17 mouse cellular contexts compared by ENCODE assay signal in the genomic region with DNA sequence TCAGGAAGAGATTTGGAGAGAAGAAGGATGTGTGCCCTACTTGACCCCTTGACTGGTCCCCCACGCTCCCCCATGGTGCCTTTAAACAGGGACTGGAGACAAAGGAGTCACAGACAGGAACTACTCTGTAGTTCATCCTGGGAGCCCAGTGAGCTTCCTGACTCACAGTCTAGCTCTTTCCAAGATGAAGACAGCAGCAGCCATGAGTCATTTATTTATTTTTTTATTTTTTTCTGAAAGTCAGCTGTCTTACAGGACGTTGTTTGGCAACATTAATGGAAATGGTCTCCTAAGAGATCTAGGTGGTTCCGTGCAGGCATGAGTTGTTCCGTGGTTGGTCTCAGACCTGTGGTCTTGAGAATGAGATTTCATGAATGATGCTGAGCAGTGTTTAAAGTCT.
DNase-seq lines count a peak whose midpoint lies in the region; ATAC-seq and TF ChIP-seq lines count a peak whose summit lies in the region.
"Had no signal": no experiment of that assay in that cellular context is flagged by ENCODE, and none has a peak within 500 bp of the region (broad histone marks: within the 10 kb centered on the region; RNA-seq: fewer than 3 reads in every experiment).

No protein-coding gene starts in this region.

- H3K27me3 ChIP-seq in liver, embryonic 16.5 days (ENCODE audit: control insufficient read depth, insufficient read depth, low read depth, low read length): no peaks in the 10 kb centered on the region
- H3K27me3 ChIP-seq: lung, embryonic 15.5 days had no signal

- peaks cover 70% of the 10 kb centered on the region for H3K4me1 ChIP-seq in liver, embryonic 16.5 days (ENCODE audit: control insufficient read depth, low read depth, low read length)

- H3K27ac ChIP-seq in layer of hippocampus, adult 2 months: 0 out of 2 replicates have a peak overlapping the region, but pooled peaks have one; percentile 43
- peak overlapping the region; percentile 96 for H3K27ac ChIP-seq in liver, embryonic 16.5 days (ENCODE audit: low read length)
- H3K27ac ChIP-seq: embryonic facial prominence, embryonic 12.5 days; forebrain, embryonic 13.5 days; hindbrain, embryonic 10.5 days; lung, embryonic 15.5 days had no signal

- WGBS in liver, embryonic 16.5 days (ENCODE audit: insufficient replicate concordance): 62% methylated on average over 4 of the region's 4 CpGs

- H3K36me3 ChIP-seq in liver, embryonic 16.5 days (ENCODE audit: control insufficient read depth, insufficient read depth): peaks cover 7% of the 10 kb centered on the region; the same call in 1 of the 2 replicates
- H3K36me3 ChIP-seq: embryonic facial prominence, embryonic 12.5 days; hindbrain, embryonic 10.5 days; lung, embryonic 15.5 days had no signal

- no peak overlapping the region for H3K9ac ChIP-seq in liver, embryonic 16.5 days (ENCODE audit: low read depth, low read length)
- H3K9ac ChIP-seq: embryonic facial prominence, embryonic 12.5 days; forebrain, embryonic 13.5 days; lung, embryonic 15.5 days had no signal

- no peak overlapping the region for H3K4me3 ChIP-seq in layer of hippocampus, adult 2 months
- H3K4me3 ChIP-seq in liver, embryonic 16.5 days (ENCODE audit: low read depth, low read length): peak overlapping the region; percentile 83
- H3K4me3 ChIP-seq: embryonic facial prominence, embryonic 12.5 days; forebrain, embryonic 13.5 days; hindbrain, embryonic 10.5 days; lung, embryonic 15.5 days had no signal

- DNase-seq in cerebellum, postnatal 25 days: peak; percentile 13 to 14
- DNase-seq in cerebellum, adult 8-10 months: no peak
- no peak for DNase-seq in layer of hippocampus, adult 2 months (ENCODE audit: low spot score in 2 of 2)
- DNase-seq in layer of hippocampus, postnatal 14 days (ENCODE audit: low spot score in 2 of 2): no peak
- peak; percentile 45 for DNase-seq in ZHBTc4 (ENCODE audit: low read depth, low spot score)
- no peak for DNase-seq in left cerebral cortex, postnatal 25 days (ENCODE audit: low spot score in 2 of 2)
- DNase-seq: gastrocnemius, postnatal 14 days; kidney, adult 11 months; layer of hippocampus, adult 9-11 months; left cerebral cortex, postnatal 4 days; right cerebral cortex, postnatal 14 days had no signal

- ATAC-seq in liver, embryonic 16.5 days (ENCODE audit: low read depth): no peak
- no peak for ATAC-seq in inflammation-experienced regulatory T-cells, adult 6 months
- ATAC-seq: forebrain, embryonic 13.5 days had no signal

- H3K4me2 ChIP-seq in liver, embryonic 16.5 days (ENCODE audit: low read depth, low read length): peak overlapping the region; percentile 81
- H3K4me2 ChIP-seq: embryonic facial prominence, embryonic 12.5 days; forebrain, embryonic 13.5 days; lung, embryonic 15.5 days had no signal

- no peak for TF ChIP-seq CTCF in layer of hippocampus, adult 2 months (conservative IDR thresholded peaks at IDR 0.05)

- intact Hi-C loops in left cerebral cortex, postnatal 25 days (cut with DNase I): no loop called here

- H3K9me3 ChIP-seq in liver, embryonic 16.5 days (replicated peaks; ENCODE audit: control insufficient read depth, low read length): no peaks in the 10 kb centered on the region
- H3K9me3 ChIP-seq: embryonic facial prominence, embryonic 12.5 days; forebrain, embryonic 13.5 days; hindbrain, embryonic 10.5 days; lung, embryonic 15.5 days had no signal

Comparison
In these comparisons a context has a peak if more than half of its experiments do, and no peak if none do; other contexts are left out.
1. DNase-seq: peak in cerebellum, postnatal 25 days (2 of 2) and ZHBTc4 (single experiment); none in cerebellum, adult 8-10 months (single experiment), layer of hippocampus, adult 2 months (0 of 2), layer of hippocampus, postnatal 14 days (0 of 2) and left cerebral cortex, postnatal 25 days (0 of 2).